Mouse (Mus musculus): ENCODE data around the gene Lhx3.

The Lhx3 gene

GRCm38 (mm10) chr2:26201926-26202848 lies 5.9 kb downstream of the Lhx3 start:
- no peak for DNase-seq (ENCODE audit: low read depth, low spot score)

GRCm38 (mm10) chr2:26198488-26198887 lies 9.6 kb downstream of the Lhx3 start:
- no peak for DNase-seq (ENCODE audit: low read depth, low spot score)

- no peak for DNase-seq (ENCODE audit: low read depth, low spot score)
Measured at GRCm38 (mm10) chr2:26194552-26195339, 13.3 kb downstream of the Lhx3 start.

DNA sequence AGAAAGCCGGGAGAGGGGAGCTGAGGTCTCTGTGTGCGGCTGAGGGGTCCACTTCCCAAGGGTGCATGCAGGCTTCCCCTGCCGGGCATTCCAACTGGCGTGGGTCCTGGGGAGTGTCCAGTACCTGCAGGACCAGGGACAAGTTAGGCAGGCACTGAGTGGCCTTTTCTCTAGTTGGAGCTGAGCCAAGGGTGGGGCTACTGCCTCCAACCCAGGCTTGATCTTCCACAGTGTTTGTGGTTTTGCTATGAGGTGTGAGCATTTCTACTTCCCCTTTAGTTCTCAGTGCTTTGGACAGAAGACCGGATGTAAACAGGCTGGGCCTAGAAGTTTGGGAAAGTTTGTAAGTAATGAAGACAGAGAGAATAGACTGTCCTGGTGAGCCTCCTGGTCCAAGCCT lies 19.6 kb downstream of the Lhx3 start:
- no peak for DNase-seq (ENCODE audit: low read depth, low spot score)

DNA sequence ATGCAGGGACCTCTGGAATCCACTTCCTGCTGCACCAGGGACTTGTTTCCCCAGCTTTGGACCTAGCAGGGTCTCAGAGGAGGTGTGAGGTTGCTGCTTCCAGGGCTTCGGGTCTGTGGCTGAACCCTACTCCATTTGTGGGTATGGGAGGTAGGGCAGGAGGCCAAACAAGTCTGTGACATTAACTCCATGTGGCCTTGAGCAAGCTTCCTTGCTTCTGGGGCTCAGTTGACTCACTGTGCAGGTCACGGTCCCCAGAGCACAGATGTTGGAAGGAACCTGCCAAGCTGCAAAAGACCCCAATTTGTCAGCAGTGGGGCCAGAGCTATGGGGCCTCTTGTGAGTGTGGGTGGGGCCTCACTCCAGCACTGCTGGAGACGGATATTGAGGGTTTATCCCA lies 23.7 kb downstream of the Lhx3 start:
- DNase-seq (ENCODE audit: low read depth, low spot score), result no peak

DNA sequence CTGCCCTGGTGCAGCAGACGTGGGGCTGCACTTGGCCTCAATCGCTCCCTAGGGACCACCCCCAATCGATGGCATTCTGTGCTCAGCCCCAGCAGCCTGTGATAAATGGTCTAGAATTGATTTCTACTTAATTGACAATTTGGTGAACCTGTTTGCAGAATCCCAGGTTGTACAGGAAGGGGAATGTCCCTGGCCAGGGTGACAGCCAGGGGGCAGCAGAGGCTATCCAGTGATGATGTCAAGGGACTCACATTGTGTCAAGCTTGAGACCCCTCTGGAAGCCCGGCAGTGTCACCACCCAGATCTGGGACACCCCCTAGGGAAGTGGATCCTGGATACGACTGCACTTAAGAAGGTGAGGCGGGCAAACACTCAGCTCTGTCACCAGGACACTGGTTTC lies 25.4 kb downstream of the Lhx3 start:
- no peak for DNase-seq (ENCODE audit: low read depth, low spot score)

GRCm38 (mm10) chr2:26177189-26177588 lies 30.9 kb downstream of the Lhx3 start:
- no peak for DNase-seq (ENCODE audit: low read depth, low spot score)

GRCm38 (mm10) chr2:26176731-26177130 lies 31.4 kb downstream of the Lhx3 start:
- DNase-seq (ENCODE audit: low read depth, low spot score), result no peak

- no peak for DNase-seq (ENCODE audit: low read depth, low spot score)
Measured at GRCm38 (mm10) chr2:26175191-26175590, 32.9 kb downstream of the Lhx3 start.

- no peak for DNase-seq (ENCODE audit: low read depth, low spot score)
Measured at GRCm38 (mm10) chr2:26172166-26172565, 35.9 kb downstream of the Lhx3 start.

DNA sequence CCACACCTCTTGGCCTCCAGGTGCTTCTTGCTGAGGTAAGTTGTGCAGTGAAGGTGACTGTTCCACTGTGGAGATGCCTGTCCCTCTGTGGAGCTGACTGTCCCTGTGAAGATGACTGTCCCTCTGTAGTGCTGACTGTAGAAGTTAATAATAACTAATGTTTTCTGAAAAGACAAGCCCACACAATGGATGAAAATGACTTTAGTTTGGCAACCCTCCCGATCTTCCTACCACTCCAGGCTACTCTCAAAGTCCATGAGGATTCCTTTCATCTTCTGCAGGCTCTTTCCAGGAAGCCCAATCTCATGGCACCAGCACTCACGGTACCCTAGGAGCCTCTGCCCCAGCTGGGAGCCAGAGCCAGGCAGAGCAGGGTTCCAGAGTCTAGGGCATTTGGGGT lies 37.7 kb downstream of the Lhx3 start:
- no peak for DNase-seq (ENCODE audit: low read depth, low spot score)

DNA sequence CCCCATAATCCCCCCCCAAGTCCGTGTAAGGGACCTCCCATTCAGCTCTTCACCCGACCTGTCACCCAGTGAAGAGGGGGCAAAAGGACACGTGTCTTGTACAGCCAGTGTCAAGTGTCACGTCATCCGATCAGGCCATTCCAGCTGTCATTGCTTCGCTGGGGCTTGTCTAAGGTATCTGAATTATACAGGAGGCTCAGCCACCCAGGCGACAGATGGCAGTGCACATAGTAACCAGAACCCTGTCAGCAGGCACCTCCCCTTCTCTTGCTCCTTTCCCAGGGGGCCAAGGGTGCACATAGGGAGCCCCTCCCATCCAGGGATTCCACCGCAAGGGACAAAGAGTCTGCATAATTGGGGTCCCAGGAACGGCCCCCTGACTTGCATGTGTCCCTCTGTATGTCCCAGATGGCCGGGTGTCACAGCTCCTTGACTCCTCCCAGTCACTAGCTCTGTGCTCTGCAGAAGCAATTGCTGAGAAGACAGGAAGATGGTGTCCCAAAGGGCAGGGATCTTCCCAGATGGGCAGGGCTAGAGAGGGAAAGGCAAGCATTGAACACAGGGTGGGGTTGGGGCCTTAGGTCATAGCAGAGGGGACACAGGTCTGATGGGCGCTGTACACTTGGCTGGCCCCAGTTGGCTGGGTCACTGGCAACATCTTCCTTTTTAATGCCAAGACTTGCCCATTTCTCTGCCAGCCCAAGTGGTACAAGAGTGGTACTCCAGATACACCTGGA lies 39.1 kb downstream of the Lhx3 start:
- no peak for DNase-seq (ENCODE audit: low read depth, low spot score)

DNA sequence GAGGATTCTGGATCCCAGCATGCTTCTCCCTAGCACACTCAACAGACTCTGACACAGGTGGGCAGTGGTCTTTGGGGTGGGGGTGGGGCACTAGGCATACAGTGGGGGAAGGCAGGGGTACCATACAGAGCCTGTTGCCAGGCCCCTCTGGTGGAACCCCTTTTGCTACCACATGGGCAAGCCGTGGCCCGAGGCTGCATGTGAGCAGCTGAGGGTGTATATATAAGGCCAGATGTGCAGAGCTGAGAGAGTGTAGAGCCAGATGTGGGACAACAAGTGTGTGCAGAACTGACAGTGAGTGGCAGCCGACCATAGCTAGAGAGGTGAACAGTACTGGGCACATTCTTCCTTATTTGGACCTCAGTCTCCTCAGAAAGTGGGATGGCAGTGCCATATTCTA lies 41.2 kb downstream of the Lhx3 start:
- no peak for DNase-seq (ENCODE audit: low read depth, low spot score)

DNA sequence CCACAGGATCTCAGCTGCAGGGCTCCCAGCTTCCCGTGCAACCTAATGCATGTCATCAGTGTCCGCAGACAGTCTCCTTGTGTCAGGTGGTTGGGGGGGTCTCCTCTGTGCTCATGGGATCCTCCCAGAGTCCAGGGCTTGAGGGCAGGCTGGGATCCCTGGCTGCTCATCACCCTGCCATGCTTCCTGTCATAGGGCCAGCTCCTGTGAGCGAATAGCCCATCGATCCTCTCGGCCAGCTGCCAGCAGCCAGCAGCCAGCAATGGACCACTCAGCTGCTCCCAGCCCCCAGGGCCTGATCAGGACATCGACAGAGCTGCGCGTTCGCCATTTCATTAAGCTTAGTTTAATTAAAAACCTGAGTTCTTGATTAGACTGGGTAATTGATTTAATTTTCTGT lies 50.0 kb downstream of the Lhx3 start:
- DNase-seq (ENCODE audit: low read depth, low spot score), result no peak

- no peak for DNase-seq (ENCODE audit: low read depth, low spot score)
Measured at GRCm38 (mm10) chr2:26156191-26156977, 51.7 kb downstream of the Lhx3 start.

DNA sequence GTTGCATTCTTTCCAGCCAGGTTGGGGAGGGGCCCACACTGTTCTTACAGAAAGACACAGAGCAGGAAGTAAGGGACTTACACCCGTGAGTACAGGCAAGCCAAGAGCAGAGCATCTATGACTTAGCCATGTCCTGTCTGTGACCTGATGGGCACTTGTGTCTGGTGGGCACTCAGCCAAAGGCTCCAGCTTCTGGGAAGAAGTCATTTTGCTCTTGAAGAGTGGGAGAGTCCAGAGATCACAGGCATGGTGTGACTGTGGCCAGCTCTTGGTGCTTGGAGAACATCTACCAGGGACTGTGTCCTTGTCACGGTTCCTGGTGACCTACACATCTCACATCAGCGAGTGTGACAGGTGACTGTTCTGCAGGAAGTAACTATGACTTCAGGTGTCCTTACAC lies 52.4 kb downstream of the Lhx3 start:
- no peak for DNase-seq (ENCODE audit: low read depth, low spot score)

- DNase-seq (ENCODE audit: low read depth, low spot score), result no peak
Measured at GRCm38 (mm10) chr2:26154586-26154985, 53.5 kb downstream of the Lhx3 start.

DNA sequence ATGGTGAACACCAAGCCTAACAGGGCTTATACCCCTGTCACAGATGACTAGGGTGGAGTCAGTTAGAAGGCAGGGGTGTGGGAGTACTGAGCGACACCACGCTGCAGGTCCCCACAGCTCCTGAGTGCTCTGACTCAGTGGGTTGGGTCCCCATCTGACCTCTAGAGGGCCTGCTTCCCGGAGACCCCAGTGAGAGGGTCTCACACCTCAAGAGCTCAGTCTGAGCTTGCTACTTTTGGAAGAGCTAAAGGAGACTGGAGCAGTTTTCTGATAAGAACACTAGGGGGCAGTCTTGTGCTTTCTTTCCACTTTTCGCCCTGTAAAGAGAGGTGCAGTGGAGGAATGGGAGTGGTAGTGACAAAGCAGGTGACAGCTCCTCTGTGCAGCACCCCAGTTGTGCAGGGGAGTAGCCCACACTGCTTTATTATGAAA lies 54.2 kb downstream of the Lhx3 start:
- DNase-seq (ENCODE audit: low read depth, low spot score), result no peak

GRCm38 (mm10) chr2:26153295-26153694 lies 54.8 kb downstream of the Lhx3 start:
- DNase-seq (ENCODE audit: low read depth, low spot score), result no peak

All from telencephalon, adult 2 months (tissue).